Comparison of ENCODE assay signal across 9 mouse cellular contexts in genomic region chr9:74141864-74142263, GRCm38 (mm10). TPM values are rescaled to one million over a fixed set of nuclear protein-coding genes. Genes with fewer than 3 reads are reported as not detected.
DNase-seq lines count a peak whose midpoint lies in the region; ATAC-seq and TF ChIP-seq lines count a peak whose summit lies in the region.
"Had no signal": no experiment of that assay in that cellular context is flagged by ENCODE, and none has a peak within 500 bp of the region (broad histone marks: within the 10 kb centered on the region; RNA-seq: fewer than 3 reads in every experiment).

No protein-coding gene starts in this region.

- DNase-seq in heart, adult 18-20 months, result peak; percentile 22 to 72
- DNase-seq in heart, embryonic 10.5 days (ENCODE audit: low spot score), result no peak
- peak; percentile 16 to 85 for DNase-seq in adrenal gland, adult (ENCODE audit: inconsistent age in 2 of 2, low spot score in 1 of 2)
- DNase-seq in heart, postnatal 36 days, result peak; percentile 39 to 61
- peak; percentile 51 for DNase-seq in left cerebral cortex, adult 11 months (ENCODE audit: low spot score)
- peak; percentile 68 for DNase-seq in stomach, postnatal 0 days (ENCODE audit: low spot score)

- TF ChIP-seq CTCF in stomach, postnatal 0 days (IDR thresholded peaks at IDR 0.05; ENCODE audit: low read depth), result peak; percentile 97

- intact Hi-C loops in heart, postnatal 36 days (cut with DNase I), result loop anchor here (1.0 to 10.0 kb wide), 2 partner anchors 143 to 729 kb away; no protein-coding TSS in a partner anchor

- no peak overlapping the region for H3K27ac ChIP-seq in heart, embryonic 10.5 days
- no peak overlapping the region for H3K27ac ChIP-seq in midbrain, embryonic 13.5 days
- no peak overlapping the region for H3K27ac ChIP-seq in stomach, postnatal 0 days (replicated peaks)
- H3K27ac ChIP-seq: lung, embryonic 15.5 days had no signal

- H3K4me1 ChIP-seq in heart, embryonic 10.5 days, result no peaks in the 10 kb centered on the region
- H3K4me1 ChIP-seq in midbrain, embryonic 13.5 days (replicated peaks), result 0 out of 2 replicates have a peak, but pooled peaks cover 3% of the 10 kb centered on the region
- H3K4me1 ChIP-seq in stomach, postnatal 0 days (replicated peaks; ENCODE audit: control insufficient read depth, insufficient read depth), result no peaks in the 10 kb centered on the region
- H3K4me1 ChIP-seq: lung, embryonic 15.5 days had no signal

- no peak overlapping the region for H3K9ac ChIP-seq in midbrain, embryonic 13.5 days (replicated peaks)
- H3K9ac ChIP-seq in stomach, postnatal 0 days (ENCODE audit: low read length), result no peak overlapping the region
- H3K9ac ChIP-seq: lung, embryonic 15.5 days had no signal

- TF ChIP-seq EP300 in stomach, postnatal 0 days (optimal IDR thresholded peaks at IDR 0.05), result no peak

- no peaks in the 10 kb centered on the region for H3K36me3 ChIP-seq in heart, embryonic 10.5 days
- H3K36me3 ChIP-seq in midbrain, embryonic 13.5 days, result no peaks in the 10 kb centered on the region
- no peaks in the 10 kb centered on the region for H3K36me3 ChIP-seq in stomach, postnatal 0 days (ENCODE audit: control insufficient read depth, insufficient read depth, low read length)
- H3K36me3 ChIP-seq: lung, embryonic 15.5 days had no signal

- H3K4me2 ChIP-seq in midbrain, embryonic 13.5 days (replicated peaks), result no peak overlapping the region
- no peak overlapping the region for H3K4me2 ChIP-seq in stomach, postnatal 0 days (replicated peaks; ENCODE audit: low read depth)
- H3K4me2 ChIP-seq: lung, embryonic 15.5 days had no signal

- 5% methylated on average over 3 of the region's 3 CpGs for WGBS in heart, embryonic 10.5 days
- WGBS in midbrain, embryonic 13.5 days, result 4% methylated on average over 3 of the region's 3 CpGs
- WGBS in stomach, postnatal 0 days, result 7% methylated on average over 3 of the region's 3 CpGs

- peak; percentile 96 for ATAC-seq in common myeloid progenitor, adult 5-6 weeks (replicated peaks; ENCODE audit: low read depth, poor library complexity, severe bottlenecking)
- 0 out of 2 replicates have a peak, but pooled peaks have one; percentile 53 for ATAC-seq in midbrain, embryonic 13.5 days
- no peak for ATAC-seq in stomach, postnatal 0 days (ENCODE audit: low FRiP score, low TSS enrichment)

- no peaks in the 10 kb centered on the region for H3K9me3 ChIP-seq in heart, embryonic 10.5 days
- no peaks in the 10 kb centered on the region for H3K9me3 ChIP-seq in midbrain, embryonic 13.5 days
- H3K9me3 ChIP-seq in stomach, postnatal 0 days (ENCODE audit: control insufficient read depth, low read length), result no peaks in the 10 kb centered on the region
- H3K9me3 ChIP-seq: lung, embryonic 15.5 days had no signal

- no peak overlapping the region for H3K4me3 ChIP-seq in heart, embryonic 10.5 days
- no peak overlapping the region for H3K4me3 ChIP-seq in midbrain, embryonic 13.5 days (replicated peaks)
- H3K4me3 ChIP-seq in stomach, postnatal 0 days (ENCODE audit: low read depth, low read length), result no peak overlapping the region
- H3K4me3 ChIP-seq: lung, embryonic 15.5 days had no signal

- no peaks in the 10 kb centered on the region for H3K27me3 ChIP-seq in heart, embryonic 10.5 days (ENCODE audit: insufficient read depth, poor library complexity, severe bottlenecking)
- peaks cover 12% of the 10 kb centered on the region for H3K27me3 ChIP-seq in midbrain, embryonic 13.5 days
- H3K27me3 ChIP-seq in stomach, postnatal 0 days (ENCODE audit: control insufficient read depth, insufficient read depth, low read length), result no peaks in the 10 kb centered on the region
- H3K27me3 ChIP-seq: lung, embryonic 15.5 days had no signal

RNA-seq across cellular contexts. Expression of gene Wdr72, which starts 31.7 kb away (rescaled TPM):
- total RNA-seq in heart, adult 18-20 months (2021), result under 1 TPM in 1 of 2 experiments, not detected in 1; 0.15 TPM
- polyA plus RNA-seq in heart, embryonic 10.5 days (2016; fragmentation: Nextera tagmentation; extraction: Ambion mirVana), result 0.50 and 0.65 TPM in 2 replicates
- not detected in 2 replicates for total RNA-seq in common myeloid progenitor, adult 5-6 weeks (2017)
- under 1 TPM; 0.14 to 0.16 TPM for total RNA-seq in heart, postnatal 36 days (2021)
- 0.52 and 0.95 TPM in 2 replicates for polyA plus RNA-seq in midbrain, embryonic 13.5 days (2015; fragmentation: Nextera tagmentation; extraction: Ambion mirVana)
- polyA plus RNA-seq in stomach, postnatal 0 days (2015; fragmentation: Nextera tagmentation; extraction: Ambion mirVana), result 0.85 and 1.2 TPM in 2 replicates
